Mouse (Mus musculus) erythroblast, embryonic 14.5 days (primary cell): Measurements from ENCODE around the gene Pxdc1.

Source experiments
- GATA1 ChIP-seq: IDR thresholded peaks from 2 replicates; pipeline ENCODE4 v1.6.1; 2012; ENCODE audit warnings: low read length, inconsistent platforms, mixed read lengths
- TAL1 ChIP-seq: IDR thresholded peaks from 3 replicates; pipeline ENCODE4 v1.6.1; 2012; ENCODE audit warnings: low read length, inconsistent platforms, mixed read lengths

DNA sequence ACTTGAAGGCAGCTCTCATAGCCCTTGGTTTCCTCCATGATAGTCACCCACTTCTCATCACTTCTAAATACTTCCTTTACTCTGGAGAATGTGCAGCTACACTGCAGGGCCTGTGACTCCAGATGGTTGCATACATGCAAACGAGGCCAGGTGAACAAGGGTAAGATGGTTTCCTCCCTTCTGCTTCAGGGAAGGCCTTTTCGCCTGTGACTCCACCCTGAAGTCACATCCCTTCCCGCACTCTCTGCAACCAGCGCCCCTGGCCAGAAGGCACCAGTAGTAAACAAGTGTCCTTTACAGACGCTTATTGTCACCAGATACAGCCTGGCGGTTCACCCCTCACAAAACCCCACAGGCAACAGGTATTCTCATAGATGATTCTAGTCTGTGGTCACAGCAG, 2.9 kb downstream of the Pxdc1 start:
- no peak for TF ChIP-seq TAL1
- no peak for TF ChIP-seq GATA1
